Mouse (Mus musculus): Measurements from ENCODE around the gene Yae1d1.
"Not testable (repeated sequence)": the region's sequence is repeated elsewhere in the genome, so short reads cannot be mapped to it uniquely, and the experiment has no call there.

Yae1d1 gene

GRCm38 (mm10) chr13:17992697-17993514 lies at the start of gene Yae1d1:
Yae1d1 (minus strand) TSS chr13:17993349.
- DNase-seq (ENCODE audit: low read depth, low spot score): peak; percentile 72

- no peak for DNase-seq (ENCODE audit: low read depth, low spot score)
These were observed 45.7 kb upstream of the Yae1d1 start for GRCm38 (mm10) chr13:18038814-18039213.

GRCm38 (mm10) chr13:18016604-18017003 lies 23.5 kb upstream of the Yae1d1 start:
- no peak for DNase-seq (ENCODE audit: low read depth, low spot score)

GRCm38 (mm10) chr13:18013205-18013604 lies 20.1 kb upstream of the Yae1d1 start:
- peak; percentile 44 for DNase-seq (ENCODE audit: low read depth, low spot score)

GRCm38 (mm10) chr13:18011055-18011454 lies 17.9 kb upstream of the Yae1d1 start:
- DNase-seq (ENCODE audit: low read depth, low spot score): no peak

GRCm38 (mm10) chr13:17993515-17993847 lies 332 bp upstream of the Yae1d1 start:
- no peak for DNase-seq (ENCODE audit: low read depth, low spot score)

GRCm38 (mm10) chr13:17992009-17992408 lies 1.1 kb downstream of the Yae1d1 start:
- no peak for DNase-seq (ENCODE audit: low read depth, low spot score)

- peak; percentile 38 for DNase-seq (ENCODE audit: low read depth, low spot score)
These were observed 10.0 kb downstream of the Yae1d1 start for GRCm38 (mm10) chr13:17983194-17983593.

- no peak for DNase-seq (ENCODE audit: low read depth, low spot score)
These were observed 10.5 kb downstream of the Yae1d1 start for GRCm38 (mm10) chr13:17982634-17983033.

GRCm38 (mm10) chr13:17976854-17977739 lies 16.1 kb downstream of the Yae1d1 start:
- no peak for DNase-seq (ENCODE audit: low read depth, low spot score)

- peak; percentile 10 for DNase-seq (ENCODE audit: low read depth, low spot score)
These were observed 17.3 kb downstream of the Yae1d1 start for GRCm38 (mm10) chr13:17975891-17976290.

- no peak for DNase-seq (ENCODE audit: low read depth, low spot score)
These were observed 17.7 kb downstream of the Yae1d1 start for GRCm38 (mm10) chr13:17975457-17975856.

GRCm38 (mm10) chr13:17974734-17975133 lies 18.4 kb downstream of the Yae1d1 start:
- DNase-seq (ENCODE audit: low read depth, low spot score): no peak

GRCm38 (mm10) chr13:17960613-17961012 lies 32.5 kb downstream of the Yae1d1 start:
- no peak for DNase-seq (ENCODE audit: low read depth, low spot score)

GRCm38 (mm10) chr13:17954282-17954681 lies 38.9 kb downstream of the Yae1d1 start:
- DNase-seq (ENCODE audit: low read depth, low spot score): peak; percentile 9

- DNase-seq (ENCODE audit: low read depth, low spot score): not testable (repeated sequence)
These were observed 42.6 kb downstream of the Yae1d1 start for GRCm38 (mm10) chr13:17950581-17950980.

GRCm38 (mm10) chr13:17949555-17949954 lies 43.6 kb downstream of the Yae1d1 start:
- DNase-seq (ENCODE audit: low read depth, low spot score): no peak

- DNase-seq (ENCODE audit: low read depth, low spot score): peak; percentile 77
These were observed 48.9 kb downstream of the Yae1d1 start, which contains the start of gene Rala for GRCm38 (mm10) chr13:17944078-17944917. Rala (minus strand) TSS chr13:17944239.

- DNase-seq (ENCODE audit: low read depth, low spot score): peak; percentile 21
These were observed 49.7 kb downstream of the Yae1d1 start for GRCm38 (mm10) chr13:17943306-17944077.

GRCm38 (mm10) chr13:17942338-17942737 lies 50.8 kb downstream of the Yae1d1 start:
- no peak for DNase-seq (ENCODE audit: low read depth, low spot score)
